Mouse (Mus musculus) liver, embryonic 14.5 days (tissue): ENCODE measurements at regions not wholly inside any gene's neighbourhood (a gene's known extent, or its start where the extent isn't known, plus 50 kb on each side); places are given as distances from the start of the nearest gene placed in this dataset.

Source experiments
- ATAC-seq: fragments of 200-750 bp; cut with Nextera tagmentation; 2 replicates; pipeline ENCODE4 v1.8.0; 2017; ENCODE audit warnings: moderate number of reproducible peaks, mild to moderate bottlenecking, moderate library complexity; ENCODE audit not compliant: insufficient read depth
- DNase-seq, 3 experiments: peaks; one replicate each; pipeline ENCODE4 v3.0.0-alpha.2; 2012 to 2013; ENCODE audit warnings: low read depth in 3 of 3, low spot score in 3 of 3
- H3K27ac ChIP-seq: fragments of 300-500 bp; sonication (generic); 2 replicates; pipeline ENCODE4 v1.5.1; 2014; ENCODE audit warnings: moderate library complexity, mild to moderate bottlenecking, control low read depth, inconsistent platforms
- H3K27me3 ChIP-seq: fragments of 300-500 bp; sonication (generic); 2 replicates; pipeline ENCODE4 v1.6.1; 2014; ENCODE audit warnings: mild to moderate bottlenecking, low read length, moderate library complexity; ENCODE audit not compliant: control insufficient read depth, insufficient read depth
- H3K36me3 ChIP-seq: fragments of 300-500 bp; sonication (generic); replicated peaks from 2 replicates; pipeline ENCODE4 v1.6.1; 2014; ENCODE audit warnings: low read depth; ENCODE audit not compliant: control insufficient read depth, insufficient read depth
- H3K4me1 ChIP-seq, 2 experiments: fragments of 200-500 bp in 1 of 2; fragments of 300-500 bp in 1 of 2; sonication (generic) in 1 of 2; replicated peaks; 2 replicates each; pipeline ENCODE4 v1.6.1; 2012 to 2014; ENCODE audit warnings: antibody characterized with exemption in 1 of 2, inconsistent platforms in 1 of 2, low read length in 1 of 2; ENCODE audit not compliant: control insufficient read depth in 2 of 2, insufficient read depth in 2 of 2
- H3K4me2 ChIP-seq: fragments of 300-500 bp; sonication (generic); 2 replicates; pipeline ENCODE4 v1.6.1; 2014; ENCODE audit warnings: low read depth, mild to moderate bottlenecking, control low read depth, moderate library complexity
- H3K4me3 ChIP-seq, 2 experiments: fragments of 200-500 bp in 1 of 2; fragments of 300-500 bp in 1 of 2; sonication (generic) in 1 of 2; 2 replicates each; pipeline ENCODE4 v1.5.1; 2012 to 2014; ENCODE audit warnings: low read depth in 2 of 2, low read length in 2 of 2, mild to moderate bottlenecking in 2 of 2, control low read depth in 1 of 2, inconsistent platforms in 1 of 2, moderate library complexity in 1 of 2; ENCODE audit not compliant: insufficient read depth in 1 of 2
- H3K9ac ChIP-seq: fragments of 300-500 bp; sonication (generic); replicated peaks from 2 replicates; pipeline ENCODE4 v1.6.1; 2014; ENCODE audit warnings: mild to moderate bottlenecking, control low read depth, moderate library complexity
- H3K9me3 ChIP-seq: fragments of 300-500 bp; sonication (generic); 2 replicates; pipeline ENCODE4 v1.6.1; 2016; ENCODE audit warnings: low read length, mixed read lengths; ENCODE audit not compliant: control insufficient read depth
- CTCF ChIP-seq: IDR thresholded peaks from 2 replicates; pipeline ENCODE4 v1.5.1; 2016; ENCODE audit warnings: antibody characterized with exemption, low read depth, control low read depth
- EP300 ChIP-seq: IDR thresholded peaks from 2 replicates; pipeline ENCODE4 v1.6.1; 2016; ENCODE audit warnings: antibody characterized with exemption, low read depth
- WGBS: fragments of 180-500 bp; shearing (Covaris S2); extraction: QIAGEN DNeasy Blood & Tissue Kit; methylation state at CpG from one replicate; pipeline ENCODE4 v1.1.7; 2014; ENCODE audit not compliant: insufficient replicate concordance; 5-methylcytosine and 5-hydroxymethylcytosine counted together

GRCm38 (mm10) chr2:75341726-75342280, 317.3 kb upstream of the Hnrnpa3 start:
- WGBS: 42% methylated on average over 6 of the region's 6 CpGs
- H3K4me1 ChIP-seq: peaks cover 0 to 3% of the 10 kb centered on the region in 2 experiments; a peak in 1 of 4 replicates
- H3K9ac ChIP-seq: no peak overlapping the region
- H3K9me3 ChIP-seq: no peaks in the 10 kb centered on the region
- DNase-seq (no peak), ATAC-seq (no peak)
- H3K27ac ChIP-seq: no peak overlapping the region
- no peak overlapping the region for H3K4me3 ChIP-seq
- no peaks in the 10 kb centered on the region for H3K36me3 ChIP-seq
- H3K4me2 ChIP-seq: no peak overlapping the region
- no peak for TF ChIP-seq EP300
- no peak for TF ChIP-seq CTCF
- H3K27me3 ChIP-seq: no peaks in the 10 kb centered on the region

- no peak overlapping the region for H3K4me3 ChIP-seq
- no peaks in the 10 kb centered on the region for H3K4me1 ChIP-seq
- no peaks in the 10 kb centered on the region for H3K9me3 ChIP-seq
- H3K9ac ChIP-seq: no peak overlapping the region
- H3K27ac ChIP-seq: no peak overlapping the region
- no peaks in the 10 kb centered on the region for H3K27me3 ChIP-seq
- DNase-seq (no peak), ATAC-seq (no peak)
- TF ChIP-seq EP300 (no peak), CTCF (no peak)
- no peaks in the 10 kb centered on the region for H3K36me3 ChIP-seq
- WGBS: 46% methylated on average over 3 of the region's 3 CpGs
- H3K4me2 ChIP-seq: no peak overlapping the region
Measured at GRCm38 (mm10) chr2:75350902-75351301, 308.2 kb upstream of the Hnrnpa3 start.

- no peak for DNase-seq
- no peaks in the 10 kb centered on the region for H3K4me1 ChIP-seq
- H3K4me2 ChIP-seq: no peak overlapping the region
- no peaks in the 10 kb centered on the region for H3K36me3 ChIP-seq
- H3K9me3 ChIP-seq: no peaks in the 10 kb centered on the region
- TF ChIP-seq EP300: no peak
- TF ChIP-seq CTCF: no peak
- no peak overlapping the region for H3K4me3 ChIP-seq
- 75% methylated on average over 5 of the region's 5 CpGs for WGBS
- H3K27ac ChIP-seq: no peak overlapping the region
- H3K27me3 ChIP-seq: no peaks in the 10 kb centered on the region
- no peak overlapping the region for H3K9ac ChIP-seq
- no peak for ATAC-seq
Measured at GRCm38 (mm10) chr2:75351965-75352364, 307.1 kb upstream of the Hnrnpa3 start.

- no peaks in the 10 kb centered on the region for H3K9me3 ChIP-seq
- no peaks in the 10 kb centered on the region for H3K27me3 ChIP-seq
- no peak for ATAC-seq
- no peak for DNase-seq
- H3K27ac ChIP-seq: no peak overlapping the region
- H3K9ac ChIP-seq: no peak overlapping the region
- H3K4me1 ChIP-seq: no peaks in the 10 kb centered on the region
- WGBS: 75% methylated on average over 4 of the region's 4 CpGs
- no peak overlapping the region for H3K4me3 ChIP-seq
- TF ChIP-seq EP300 (no peak), CTCF (no peak)
- H3K36me3 ChIP-seq: no peaks in the 10 kb centered on the region
- H3K4me2 ChIP-seq: no peak overlapping the region
Measured at GRCm38 (mm10) chr2:75352564-75352963, 306.5 kb upstream of the Hnrnpa3 start.

GRCm38 (mm10) chr2:75356691-75357375, 302.2 kb upstream of the Hnrnpa3 start:
- ATAC-seq (no peak), DNase-seq (no peak)
- WGBS: 63% methylated on average over 8 of the region's 8 CpGs
- H3K4me3 ChIP-seq: no peak overlapping the region
- H3K4me2 ChIP-seq: no peak overlapping the region
- H3K9ac ChIP-seq: no peak overlapping the region
- TF ChIP-seq CTCF: no peak
- TF ChIP-seq EP300: no peak
- H3K4me1 ChIP-seq: no peaks in the 10 kb centered on the region
- no peaks in the 10 kb centered on the region for H3K36me3 ChIP-seq
- no peaks in the 10 kb centered on the region for H3K27me3 ChIP-seq
- H3K9me3 ChIP-seq: no peaks in the 10 kb centered on the region
- H3K27ac ChIP-seq: no peak overlapping the region
